Mouse (Mus musculus) lung, postnatal 25 days (tissue): ENCODE data around the gene Slc6a4.
"Not testable (repeated sequence)": the region's sequence is repeated elsewhere in the genome, so short reads cannot be mapped to it uniquely, and the experiment has no call there.

Source experiments
- DNase-seq: peaks from one replicate; pipeline ENCODE4 v3.0.0; 2022; ENCODE audit warnings: low spot score

The Slc6a4 gene

GRCm38 (mm10) chr11:77019539-77019938 is 21.1 kb downstream of the Slc6a4 start:
- DNase-seq = no peak

GRCm38 (mm10) chr11:77021749-77022396 is 23.5 kb downstream of the Slc6a4 start:
- DNase-seq = no peak

GRCm38 (mm10) chr11:77026559-77026958 is 28.2 kb downstream of the Slc6a4 start:
- DNase-seq = no peak

- no peak for DNase-seq
Observed at GRCm38 (mm10) chr11:77028157-77028556, 29.8 kb downstream of the Slc6a4 start.

GRCm38 (mm10) chr11:77031151-77031934 is 32.9 kb downstream of the Slc6a4 start:
- DNase-seq = no peak

GRCm38 (mm10) chr11:77041891-77042290 is 43.5 kb downstream of the Slc6a4 start:
- DNase-seq = no peak

- DNase-seq = no peak
Observed at GRCm38 (mm10) chr11:77042816-77043215, 44.4 kb downstream of the Slc6a4 start.

- no peak for DNase-seq
Observed at GRCm38 (mm10) chr11:77061951-77062350, 63.5 kb downstream of the Slc6a4 start.

GRCm38 (mm10) chr11:77063406-77063805 is 65.0 kb downstream of the Slc6a4 start:
- DNase-seq = no peak

GRCm38 (mm10) chr11:77068825-77069224 is 70.4 kb downstream of the Slc6a4 start:
- no peak for DNase-seq

- no peak for DNase-seq
Observed at GRCm38 (mm10) chr11:77070721-77071120, 72.3 kb downstream of the Slc6a4 start.

- not testable (repeated sequence) for DNase-seq
Observed at GRCm38 (mm10) chr11:77077331-77077730, 78.9 kb downstream of the Slc6a4 start.

- no peak for DNase-seq
Observed at GRCm38 (mm10) chr11:77077792-77078191, 79.4 kb downstream of the Slc6a4 start.

GRCm38 (mm10) chr11:77078273-77079134 is 80.1 kb downstream of the Slc6a4 start, which contains the start of gene Nsrp1:
Gene Nsrp1, minus strand, starts transcription at chr11:77078435.
- DNase-seq = peak; percentile 95

- DNase-seq = no peak
Observed at GRCm38 (mm10) chr11:77079361-77079760, 81.0 kb downstream of the Slc6a4 start.
